Mouse (Mus musculus) small intestine, adult 2 months (tissue): Measurements from ENCODE around the gene Rasl12. TPM values are rescaled to one million over a fixed set of nuclear protein-coding genes. Genes with fewer than 3 reads are reported as not detected.

ENCODE experiments used
- H3K27ac ChIP-seq: fragments of 200-500 bp; 2 replicates; pipeline ENCODE4 v1.5.1; 2012; ENCODE audit warnings: low read depth, low read length, control low read depth, inconsistent platforms; ENCODE audit not compliant: insufficient read depth
- H3K27me3 ChIP-seq: fragments of 200-500 bp; 2 replicates; pipeline ENCODE4 v1.6.1; 2012; ENCODE audit warnings: mild to moderate bottlenecking, moderate library complexity, low read length, inconsistent platforms; ENCODE audit not compliant: control insufficient read depth, insufficient read depth
- H3K36me3 ChIP-seq: fragments of 200-500 bp; 2 replicates; pipeline ENCODE4 v1.6.1; 2012; ENCODE audit warnings: mild to moderate bottlenecking, low read length, control low read depth, inconsistent platforms; ENCODE audit not compliant: control insufficient read depth, insufficient read depth
- H3K4me1 ChIP-seq: fragments of 200-500 bp; 2 replicates; pipeline ENCODE4 v1.6.1; 2012; ENCODE audit warnings: low read length, inconsistent platforms, mixed read lengths; ENCODE audit not compliant: control insufficient read depth, insufficient read depth, insufficient read length
- H3K4me3 ChIP-seq: fragments of 200-500 bp; 2 replicates; pipeline ENCODE4 v1.5.1; 2012; ENCODE audit warnings: low read depth, mild to moderate bottlenecking, control low read depth, inconsistent platforms, low read length, moderate library complexity
- CTCF ChIP-seq: fragments of 200-500 bp; IDR thresholded peaks from 2 replicates; pipeline ENCODE4 v1.5.1; 2012; ENCODE audit warnings: low read depth, mild to moderate bottlenecking, control low read depth, inconsistent platforms, low read length, moderate library complexity, mixed read lengths; ENCODE audit not compliant: insufficient replicate concordance, insufficient read length; ENCODE audit errors: extremely low read depth
- POLR2A ChIP-seq: fragments of 200-500 bp; IDR thresholded peaks from 2 replicates; pipeline ENCODE4 v1.6.1; 2012; ENCODE audit warnings: low read depth, mild to moderate bottlenecking, control low read depth, inconsistent platforms, low read length, moderate library complexity
- WGBS: fragments of 180-500 bp; shearing (Covaris S2); methylation state at CpG from one replicate; pipeline ENCODE4 v1.1.7; 2018; 5-methylcytosine and 5-hydroxymethylcytosine counted together
- polyA plus RNA-seq: library from polyadenylated mRNA; depleted of rRNA; stranded (reverse); fragments of >200 nt; gene quantifications from 2 replicates; pipeline ENCODE4 v1.2.3, GENCODE M21; 2012

Gene Rasl12
- polyA plus RNA-seq, 1 experiment: 1.4 TPM

DNA sequence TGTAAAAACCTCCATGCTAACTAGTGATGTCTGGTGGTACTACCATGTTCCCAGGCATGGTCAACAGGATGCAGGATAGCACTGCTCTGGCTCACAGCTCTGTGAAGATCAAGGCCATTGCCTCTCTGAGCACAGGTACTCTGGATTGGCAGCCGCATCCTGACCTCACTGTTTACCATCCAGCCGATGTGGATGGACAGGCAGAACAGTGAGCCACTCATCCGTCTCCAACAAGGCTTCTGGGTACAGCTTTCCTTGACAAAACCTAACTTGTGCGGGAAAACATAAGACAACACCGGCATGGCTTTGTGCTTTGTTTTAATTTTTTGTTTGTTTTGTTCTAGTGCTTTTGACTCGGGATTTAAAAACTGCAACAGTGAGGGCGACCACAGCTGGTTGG lies 32.6 kb upstream of the Rasl12 start:
- no peaks in the 10 kb centered on the region for H3K4me1 ChIP-seq
- no peak overlapping the region for H3K4me3 ChIP-seq
- peaks cover 2% of the 10 kb centered on the region; the same call in 1 of the 2 replicates for H3K36me3 ChIP-seq
- 87% methylated on average over 7 of the region's 7 CpGs for WGBS
- H3K27ac ChIP-seq: no peak overlapping the region
- no peak for TF ChIP-seq POLR2A
- no peak for TF ChIP-seq CTCF
- no peaks in the 10 kb centered on the region for H3K27me3 ChIP-seq

DNA sequence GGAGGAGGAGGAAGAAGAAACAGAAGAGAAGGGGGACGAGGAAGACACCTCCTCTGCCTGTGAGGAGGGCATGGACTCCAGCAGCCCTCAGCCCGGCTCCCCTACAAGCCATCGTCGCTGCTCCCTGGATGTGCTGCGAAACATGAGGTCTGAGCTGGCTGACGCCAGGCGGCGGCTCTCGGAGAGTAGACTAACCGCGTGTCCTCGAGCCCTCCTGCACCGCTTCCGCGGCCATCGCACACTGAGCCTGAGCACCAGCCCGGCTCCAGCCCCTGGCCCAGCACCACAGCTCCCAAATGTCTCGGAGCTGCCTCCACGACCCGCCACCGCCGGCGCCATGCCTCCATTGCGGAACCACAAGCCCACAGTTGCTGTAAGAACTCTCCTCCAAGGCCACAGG lies 26.6 kb upstream of the Rasl12 start:
- Histone ChIP-seq H3K27ac (no peak overlapping the region), H3K4me1 (no peaks in the 10 kb centered on the region), H3K4me3 (no peak overlapping the region), H3K36me3 (peaks cover 2% of the 10 kb centered on the region; the same call in 1 of the 2 replicates), H3K27me3 (no peaks in the 10 kb centered on the region)
- 91% methylated on average over 24 of the region's 24 CpGs for WGBS
- TF ChIP-seq CTCF (no peak), POLR2A (no peak)

DNA sequence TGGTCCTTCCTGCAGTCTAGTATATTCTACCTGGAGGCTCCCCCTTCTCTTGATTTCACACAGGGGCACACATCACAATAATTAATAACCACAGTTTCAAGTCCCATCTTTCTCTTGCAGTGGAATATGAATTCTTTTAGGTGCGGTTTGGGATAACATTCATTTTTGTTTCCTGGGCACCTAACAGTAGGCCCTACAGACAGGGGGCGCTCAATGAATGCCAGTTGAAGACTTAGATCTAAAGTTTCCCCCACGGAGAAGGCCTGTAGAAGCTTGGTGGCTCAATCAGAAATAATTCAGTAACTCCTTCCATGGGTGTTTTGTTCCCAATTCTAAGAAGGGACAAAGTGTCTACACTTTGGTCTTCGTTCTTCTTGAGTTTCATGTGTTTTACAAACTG lies 25.9 kb upstream of the Rasl12 start:
- 61% methylated on average over 4 of the region's 4 CpGs for WGBS
- no peak overlapping the region for H3K27ac ChIP-seq
- TF ChIP-seq POLR2A (no peak), CTCF (no peak)
- no peaks in the 10 kb centered on the region for H3K27me3 ChIP-seq
- H3K36me3 ChIP-seq: peaks cover 2% of the 10 kb centered on the region; the same call in 1 of the 2 replicates
- H3K4me1 ChIP-seq: no peaks in the 10 kb centered on the region
- H3K4me3 ChIP-seq: no peak overlapping the region

DNA sequence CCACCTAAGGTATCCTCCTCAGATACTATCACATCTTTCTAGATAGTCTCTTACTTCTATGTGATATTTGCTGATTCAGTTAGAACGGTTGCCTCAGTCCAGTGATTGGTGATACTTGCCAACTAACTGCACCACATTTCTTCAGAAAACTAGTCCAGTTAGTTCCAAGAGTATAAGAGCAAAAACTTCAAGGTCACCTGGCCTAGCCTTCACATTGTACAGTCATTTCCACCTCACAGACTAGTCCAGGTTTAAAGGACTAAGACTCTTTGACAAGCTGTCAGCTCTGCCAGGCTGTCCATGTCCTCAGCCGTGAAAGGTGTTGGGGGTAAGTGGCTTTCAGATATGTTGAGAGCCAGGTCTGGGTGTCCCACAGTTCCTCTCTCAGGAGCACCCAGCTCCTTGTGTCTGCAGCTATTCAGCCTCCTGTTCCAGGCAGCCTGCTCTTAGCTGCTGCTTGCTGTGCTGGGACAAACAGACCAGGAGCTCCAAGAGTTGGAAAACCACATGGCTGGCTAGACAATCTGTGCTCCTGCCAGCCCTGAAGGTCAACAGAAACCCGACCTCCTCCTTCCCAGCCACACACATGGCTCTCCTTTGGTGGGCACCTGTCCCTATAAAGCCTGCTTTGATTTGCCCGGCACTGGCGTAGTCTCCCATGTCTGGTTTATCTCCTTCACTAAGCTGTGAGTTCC lies 23.7 kb upstream of the Rasl12 start:
- no peaks in the 10 kb centered on the region for H3K4me1 ChIP-seq
- H3K27me3 ChIP-seq: no peaks in the 10 kb centered on the region
- TF ChIP-seq POLR2A: no peak
- TF ChIP-seq CTCF: no peak
- no peaks in the 10 kb centered on the region for H3K36me3 ChIP-seq
- H3K27ac ChIP-seq: no peak overlapping the region
- no peak overlapping the region for H3K4me3 ChIP-seq
- 88% methylated on average over 5 of the region's 5 CpGs for WGBS

DNA sequence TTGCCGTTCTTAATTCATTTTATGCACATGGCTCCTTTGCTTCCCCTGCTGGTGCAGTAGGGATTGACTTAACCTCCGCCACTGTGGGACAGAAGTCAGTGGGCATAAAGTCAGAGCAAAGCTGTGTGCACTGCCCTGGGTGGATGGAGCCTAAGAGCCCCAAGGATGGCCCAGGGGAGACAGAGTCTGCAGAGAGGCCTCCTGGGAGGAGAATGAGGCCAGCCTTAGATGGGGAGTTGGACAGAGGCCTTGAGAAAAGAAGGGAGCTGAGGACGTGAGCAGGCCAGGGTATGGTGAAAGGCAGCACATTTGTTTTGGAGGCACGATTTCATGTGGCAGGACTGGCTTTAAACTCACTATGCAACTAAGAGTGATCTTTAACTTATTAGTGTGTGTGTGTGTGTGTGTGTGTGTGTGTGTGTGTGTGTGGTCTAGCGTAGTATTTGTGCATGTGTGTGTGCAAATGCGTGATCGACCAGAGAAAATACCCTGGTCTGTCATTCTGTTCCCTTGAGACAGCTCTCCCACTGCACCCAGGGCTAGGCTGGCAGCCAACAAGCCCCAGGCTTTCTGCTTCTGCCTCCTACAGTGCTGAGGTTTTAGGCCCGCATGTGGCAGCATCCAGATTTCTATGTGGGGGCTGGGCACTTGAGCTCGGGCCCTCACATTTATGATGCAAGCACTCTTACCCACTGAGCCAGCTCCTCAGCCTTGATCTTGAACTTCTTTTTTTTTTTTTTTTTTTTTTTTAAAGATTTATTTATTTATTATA lies 23.0 kb upstream of the Rasl12 start:
- H3K36me3 ChIP-seq: no peaks in the 10 kb centered on the region
- H3K27ac ChIP-seq: no peak overlapping the region
- no peaks in the 10 kb centered on the region for H3K4me1 ChIP-seq
- no peak for TF ChIP-seq POLR2A
- no peak for TF ChIP-seq CTCF
- 93% methylated on average over 9 of the region's 9 CpGs for WGBS
- H3K4me3 ChIP-seq: no peak overlapping the region
- H3K27me3 ChIP-seq: no peaks in the 10 kb centered on the region

DNA sequence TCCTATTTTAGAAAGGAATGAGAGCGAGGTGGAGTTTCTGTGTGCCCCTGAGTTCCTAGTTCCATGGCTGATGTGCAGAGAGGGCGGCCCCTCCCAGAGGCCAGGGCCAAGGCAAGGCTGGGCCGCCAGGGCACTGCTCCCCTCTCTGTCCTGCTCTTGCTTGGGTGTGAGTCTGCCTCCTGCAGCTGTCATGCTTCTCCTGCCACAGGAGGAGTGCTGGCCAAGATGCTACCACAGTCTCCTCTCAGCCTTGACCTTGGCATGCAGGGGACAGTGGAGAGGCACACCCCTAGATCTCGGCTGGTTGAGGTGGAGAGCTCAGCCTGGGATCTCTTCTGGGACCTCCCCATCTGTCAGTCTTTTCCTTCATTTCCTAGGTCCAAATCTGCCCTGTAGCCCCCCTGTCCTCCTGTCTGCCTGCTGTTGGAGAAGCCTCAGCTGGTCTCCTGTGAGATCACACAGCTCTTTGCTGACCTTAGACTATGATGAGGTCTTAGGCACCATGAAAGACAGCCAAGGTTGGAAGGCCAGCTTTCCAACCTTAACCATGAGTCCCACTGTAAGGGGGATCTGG lies 17.2 kb upstream of the Rasl12 start:
- no peak overlapping the region for H3K4me3 ChIP-seq
- H3K4me1 ChIP-seq: no peaks in the 10 kb centered on the region
- H3K36me3 ChIP-seq: no peaks in the 10 kb centered on the region
- 73% methylated on average over 4 of the region's 4 CpGs for WGBS
- no peaks in the 10 kb centered on the region for H3K27me3 ChIP-seq
- TF ChIP-seq POLR2A (no peak), CTCF (no peak)
- no peak overlapping the region for H3K27ac ChIP-seq
